Mouse (Mus musculus) hindbrain, embryonic 11.5 days (tissue): Measurements from ENCODE around the gene Gstm1. TPM values are rescaled to one million over a fixed set of nuclear protein-coding genes. Genes with fewer than 3 reads are reported as not detected.

Experiments used
- ATAC-seq: fragments of 200-750 bp; cut with Nextera tagmentation; 2 replicates; pipeline ENCODE4 v1.8.0; 2017; ENCODE audit warnings: mild to moderate bottlenecking, moderate TSS enrichment, moderate library complexity; ENCODE audit not compliant: low FRiP score
- DNase-seq: peaks from one replicate; pipeline ENCODE4 v3.0.0-alpha.2; 2015; ENCODE audit warnings: low spot score
- H3K27ac ChIP-seq: fragments of 300-500 bp; sonication (generic); 2 replicates; pipeline ENCODE4 v1.5.1; 2014; ENCODE audit warnings: mild to moderate bottlenecking, low read depth, low read length
- H3K27me3 ChIP-seq: fragments of 300-500 bp; sonication (generic); 2 replicates; pipeline ENCODE4 v1.6.1; 2014; ENCODE audit warnings: mild to moderate bottlenecking, low read length, moderate library complexity, mixed read lengths; ENCODE audit not compliant: control insufficient read depth, insufficient read depth
- H3K36me3 ChIP-seq: fragments of 300-500 bp; sonication (generic); 2 replicates; pipeline ENCODE4 v1.6.1; 2014; ENCODE audit warnings: mild to moderate bottlenecking, low read length, moderate library complexity, mixed read lengths; ENCODE audit not compliant: control insufficient read depth, insufficient read depth
- H3K4me1 ChIP-seq: fragments of 300-500 bp; sonication (generic); replicated peaks from 2 replicates; pipeline ENCODE4 v1.6.1; 2014; ENCODE audit warnings: low read length, mixed read lengths; ENCODE audit not compliant: control insufficient read depth, insufficient read depth
- H3K4me2 ChIP-seq: fragments of 300-500 bp; sonication (generic); replicated peaks from 2 replicates; pipeline ENCODE4 v1.6.1; 2014; ENCODE audit warnings: mild to moderate bottlenecking, low read depth, low read length
- H3K4me3 ChIP-seq: fragments of 300-500 bp; sonication (generic); 2 replicates; pipeline ENCODE4 v1.5.1; 2014; ENCODE audit warnings: low read depth, low read length
- H3K9ac ChIP-seq: fragments of 300-500 bp; sonication (generic); 2 replicates; pipeline ENCODE4 v1.6.1; 2014; ENCODE audit warnings: low read depth, low read length
- H3K9me3 ChIP-seq: fragments of 300-500 bp; sonication (generic); 2 replicates; pipeline ENCODE4 v1.6.1; 2016; ENCODE audit warnings: low read length; ENCODE audit not compliant: control insufficient read depth
- WGBS: fragments of 180-500 bp; shearing (Covaris S2); extraction: QIAGEN DNeasy Blood & Tissue Kit; methylation state at CpG from one replicate; pipeline ENCODE4 v1.1.7; 2014; 5-methylcytosine and 5-hydroxymethylcytosine counted together
- polyA plus RNA-seq: library from polyadenylated mRNA; unstranded; fragments of >200 nt; fragmentation: Nextera tagmentation; extraction: Ambion mirVana; gene quantifications from 2 replicates; pipeline ENCODE4 v1.2.1, GENCODE M21; 2014

The Gstm1 gene
- polyA plus RNA-seq, 1 experiment from 2014 or later, result 32.5 TPM

GRCm38 (mm10) chr3:107966631-107967030, 51.1 kb downstream of the Gstm1 start:
- H3K36me3 ChIP-seq, result no peaks in the 10 kb centered on the region
- no peak overlapping the region for H3K4me3 ChIP-seq
- no peaks in the 10 kb centered on the region for H3K4me1 ChIP-seq
- no peaks in the 10 kb centered on the region for H3K27me3 ChIP-seq
- H3K9me3 ChIP-seq, result no peaks in the 10 kb centered on the region
- no peak overlapping the region for H3K4me2 ChIP-seq
- H3K27ac ChIP-seq, result no peak overlapping the region
- H3K9ac ChIP-seq, result no peak overlapping the region
- DNase-seq, result no peak
- WGBS, result 93% methylated on average over 5 of the region's 5 CpGs
- ATAC-seq, result no peak

GRCm38 (mm10) chr3:107965592-107965991, 52.2 kb downstream of the Gstm1 start:
- H3K27me3 ChIP-seq, result no peaks in the 10 kb centered on the region
- H3K4me3 ChIP-seq, result no peak overlapping the region
- no peak overlapping the region for H3K9ac ChIP-seq
- no peak overlapping the region for H3K27ac ChIP-seq
- H3K4me1 ChIP-seq, result no peaks in the 10 kb centered on the region
- no peak overlapping the region for H3K4me2 ChIP-seq
- no peaks in the 10 kb centered on the region for H3K36me3 ChIP-seq
- DNase-seq (no peak), ATAC-seq (no peak)
- no peaks in the 10 kb centered on the region for H3K9me3 ChIP-seq
- 68% methylated on average over 1 of the region's 1 CpGs for WGBS

- Histone ChIP-seq H3K4me3 (no peak overlapping the region), H3K4me2 (no peak overlapping the region), H3K36me3 (no peaks in the 10 kb centered on the region), H3K9me3 (no peaks in the 10 kb centered on the region), H3K27ac (no peak overlapping the region), H3K27me3 (no peaks in the 10 kb centered on the region), H3K9ac (no peak overlapping the region), H3K4me1 (no peaks in the 10 kb centered on the region)
- no peak for DNase-seq
- WGBS, result 80% methylated on average over 5 of the region's 5 CpGs
- ATAC-seq, result no peak
These were observed 53.0 kb downstream of the Gstm1 start for GRCm38 (mm10) chr3:107964656-107965308.

GRCm38 (mm10) chr3:107964026-107964425, 53.7 kb downstream of the Gstm1 start:
- no peak for ATAC-seq
- DNase-seq, result no peak
- H3K9ac ChIP-seq, result no peak overlapping the region
- H3K4me3 ChIP-seq, result no peak overlapping the region
- H3K27me3 ChIP-seq, result no peaks in the 10 kb centered on the region
- no peaks in the 10 kb centered on the region for H3K36me3 ChIP-seq
- H3K4me2 ChIP-seq, result no peak overlapping the region
- no peaks in the 10 kb centered on the region for H3K4me1 ChIP-seq
- H3K9me3 ChIP-seq, result no peaks in the 10 kb centered on the region
- no peak overlapping the region for H3K27ac ChIP-seq
- 79% methylated on average over 4 of the region's 4 CpGs for WGBS

Other genes starting within 250 kb of the Gstm1 start
- gene Eps8l3, start 140.7 kb downstream of the Gstm1 start, polyA plus RNA-seq, result not detected in 2 replicates
- gene Gstm5, start 122.2 kb downstream of the Gstm1 start, polyA plus RNA-seq, result 236 and 261 TPM in 2 replicates
- 58.3 and 64.9 TPM in 2 replicates for gene Gstm7, start 86.2 kb downstream of the Gstm1 start, polyA plus RNA-seq
- 6.6 and 7.6 TPM in 2 replicates for gene Gstm6, start 74.2 kb downstream of the Gstm1 start, polyA plus RNA-seq
- gene Gstm3, start 48.7 kb downstream of the Gstm1 start, polyA plus RNA-seq, result not detected in 2 replicates
- gene Gstm2, start 31.5 kb downstream of the Gstm1 start, polyA plus RNA-seq, result 23.1 and 23.2 TPM in 2 replicates
- gene Gstm4, start 26.9 kb upstream of the Gstm1 start, polyA plus RNA-seq, result 11.4 and 12.9 TPM in 2 replicates
- 32.1 and 32.6 TPM in 2 replicates for gene Ampd2, start 68.7 kb upstream of the Gstm1 start, polyA plus RNA-seq
- 0.62 and 0.89 TPM in 2 replicates for gene Gnat2, start 74.8 kb upstream of the Gstm1 start, polyA plus RNA-seq
- gene Gnai3, start 128.2 kb upstream of the Gstm1 start, polyA plus RNA-seq, result 199 and 224 TPM in 2 replicates
- gene Gpr61, start 136.9 kb upstream of the Gstm1 start, polyA plus RNA-seq, result 0.34 and 0.57 TPM in 2 replicates
- 4.2 and 6.0 TPM in 2 replicates for gene Amigo1, start 168.4 kb upstream of the Gstm1 start, polyA plus RNA-seq
- 2.4 and 2.6 TPM in 2 replicates for gene Cyb561d1, start 183.2 kb upstream of the Gstm1 start, polyA plus RNA-seq
- 16.6 and 19.9 TPM in 2 replicates for gene Atxn7l2, start 193.0 kb upstream of the Gstm1 start, polyA plus RNA-seq
- 0.47 and 0.59 TPM in 2 replicates for gene Sypl2, start 208.7 kb upstream of the Gstm1 start, polyA plus RNA-seq
- gene Psma5, start 239.0 kb upstream of the Gstm1 start, polyA plus RNA-seq, result 275 and 296 TPM in 2 replicates